Mouse (Mus musculus) NIH3T3 (cell line): ENCODE data around the gene Iqce.

Experiments
- DNase-seq: peaks from one replicate; pipeline ENCODE4 v3.0.0-alpha.2; 2012; ENCODE audit warnings: low read depth

The Iqce gene

GRCm38 (mm10) chr5:140661427-140661826 lies 40.8 kb downstream of the Iqce start:
- no peak for DNase-seq

- DNase-seq, result no peak
Observed at GRCm38 (mm10) chr5:140660398-140660797, 41.8 kb downstream of the Iqce start.

GRCm38 (mm10) chr5:140659607-140660272 lies 42.4 kb downstream of the Iqce start:
- no peak for DNase-seq

- DNase-seq, result no peak
Observed at GRCm38 (mm10) chr5:140654096-140654845, 47.9 kb downstream of the Iqce start.

- peak; percentile 71 for DNase-seq
Observed at GRCm38 (mm10) chr5:140652587-140652986, 49.6 kb downstream of the Iqce start.

- no peak for DNase-seq
Observed at GRCm38 (mm10) chr5:140651231-140651630, 50.9 kb downstream of the Iqce start.

- no peak for DNase-seq
Observed at GRCm38 (mm10) chr5:140649881-140650414, 52.2 kb downstream of the Iqce start.

- DNase-seq, result peak; percentile 99
Observed at GRCm38 (mm10) chr5:140649101-140649667, 53.0 kb downstream of the Iqce start.

- no peak for DNase-seq
Observed at GRCm38 (mm10) chr5:140648519-140649100, 53.6 kb downstream of the Iqce start, which contains the start of gene Ttyh3. Gene Ttyh3, minus strand, starts transcription at chr5:140649031.

- peak; percentile 69 for DNase-seq
Observed at GRCm38 (mm10) chr5:140647821-140648518, 54.2 kb downstream of the Iqce start.

GRCm38 (mm10) chr5:140647031-140647760 lies 55.0 kb downstream of the Iqce start:
- peak; percentile 73 for DNase-seq

- DNase-seq, result no peak
Observed at GRCm38 (mm10) chr5:140646171-140646570, 56.0 kb downstream of the Iqce start.

GRCm38 (mm10) chr5:140645454-140645853 lies 56.7 kb downstream of the Iqce start:
- DNase-seq, result no peak

GRCm38 (mm10) chr5:140644702-140645201 lies 57.4 kb downstream of the Iqce start:
- no peak for DNase-seq

GRCm38 (mm10) chr5:140644263-140644662 lies 57.9 kb downstream of the Iqce start:
- DNase-seq, result no peak

- peak; percentile 53 for DNase-seq
Observed at GRCm38 (mm10) chr5:140642076-140642475, 60.1 kb downstream of the Iqce start.

GRCm38 (mm10) chr5:140641254-140641928 lies 60.8 kb downstream of the Iqce start:
- DNase-seq, result peak; percentile 97

- peak; percentile 59 for DNase-seq
Observed at GRCm38 (mm10) chr5:140640812-140641211, 61.4 kb downstream of the Iqce start.

GRCm38 (mm10) chr5:140639871-140640270 lies 62.3 kb downstream of the Iqce start:
- DNase-seq, result peak; percentile 35

- DNase-seq, result no peak
Observed at GRCm38 (mm10) chr5:140639312-140639711, 62.9 kb downstream of the Iqce start.
